Mouse (Mus musculus) right cerebral cortex, postnatal 14 days (tissue): ENCODE data around the gene Mbl1.

Experiments
- DNase-seq: peaks from one replicate; pipeline ENCODE4 v3.0.0; 2022

Mbl1 gene

DNA sequence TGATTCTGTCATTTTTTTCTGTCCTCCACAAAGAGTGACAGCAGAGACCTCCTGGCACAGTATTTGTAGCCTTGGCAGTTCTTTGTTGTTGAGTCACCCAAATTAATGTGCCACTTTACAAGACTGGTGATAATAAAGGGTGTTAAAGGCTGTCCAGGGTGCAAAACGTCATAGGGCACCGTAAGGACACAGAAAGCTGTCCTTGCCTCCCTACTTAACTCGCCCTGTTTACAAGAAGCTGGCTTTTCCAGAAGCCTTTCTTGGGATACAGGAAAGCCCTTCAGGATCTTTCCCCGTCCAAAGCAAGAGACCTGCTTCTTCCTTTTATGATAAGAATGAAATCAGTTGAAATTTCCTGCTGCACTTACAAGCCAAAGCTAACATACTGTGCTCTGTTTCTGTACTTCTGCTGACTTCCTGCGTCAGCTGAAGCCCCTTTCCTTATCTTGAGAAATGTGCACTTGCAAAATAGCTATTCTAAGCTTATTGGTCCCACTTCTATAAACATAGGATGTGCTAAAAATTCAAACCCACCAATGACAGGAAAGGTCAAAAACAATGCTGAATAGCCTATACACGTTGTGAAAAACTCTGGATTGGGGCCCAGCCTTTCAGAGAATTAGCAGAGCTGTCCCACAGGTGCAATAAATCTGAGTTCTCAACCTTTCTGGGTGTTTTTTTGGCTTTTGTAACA lies 46.9 kb downstream of the Mbl1 start:
- no peak for DNase-seq
